Mouse (Mus musculus): ENCODE measurements around the gene Rcc1.

The Rcc1 gene

GRCm38 (mm10) chr4:132353481-132353885 is at the start of gene Rcc1:
Gene Rcc1, minus strand, starts transcription at chr4:132353605.
- DNase-seq (ENCODE audit: low spot score), result peak; percentile 88

GRCm38 (mm10) chr4:132401016-132401415 is 47.6 kb upstream of the Rcc1 start:
- DNase-seq (ENCODE audit: low spot score), result no peak

GRCm38 (mm10) chr4:132398863-132399262 is 45.5 kb upstream of the Rcc1 start:
- no peak for DNase-seq (ENCODE audit: low spot score)

GRCm38 (mm10) chr4:132398045-132398774 is 44.8 kb upstream of the Rcc1 start:
- DNase-seq (ENCODE audit: low spot score), result no peak

GRCm38 (mm10) chr4:132397120-132397519 is 43.7 kb upstream of the Rcc1 start:
- DNase-seq (ENCODE audit: low spot score), result no peak

- DNase-seq (ENCODE audit: low spot score), result no peak
These were observed 42.8 kb upstream of the Rcc1 start for GRCm38 (mm10) chr4:132396251-132396650.

- DNase-seq (ENCODE audit: low spot score), result no peak
These were observed 37.8 kb upstream of the Rcc1 start for GRCm38 (mm10) chr4:132391063-132391740.

GRCm38 (mm10) chr4:132389302-132389701 is 35.9 kb upstream of the Rcc1 start:
- no peak for DNase-seq (ENCODE audit: low spot score)

GRCm38 (mm10) chr4:132387617-132388016 is 34.2 kb upstream of the Rcc1 start:
- DNase-seq (ENCODE audit: low spot score), result no peak

GRCm38 (mm10) chr4:132386846-132387245 is 33.4 kb upstream of the Rcc1 start:
- DNase-seq (ENCODE audit: low spot score), result no peak

GRCm38 (mm10) chr4:132385771-132386410 is 32.5 kb upstream of the Rcc1 start:
- no peak for DNase-seq (ENCODE audit: low spot score)

- no peak for DNase-seq (ENCODE audit: low spot score)
These were observed 30.1 kb upstream of the Rcc1 start for GRCm38 (mm10) chr4:132383455-132383854.

GRCm38 (mm10) chr4:132382296-132382695 is 28.9 kb upstream of the Rcc1 start:
- peak; percentile 16 for DNase-seq (ENCODE audit: low spot score)

- no peak for DNase-seq (ENCODE audit: low spot score)
These were observed 27.7 kb upstream of the Rcc1 start for GRCm38 (mm10) chr4:132380965-132381616.

GRCm38 (mm10) chr4:132373820-132374219 is 20.4 kb upstream of the Rcc1 start:
- DNase-seq (ENCODE audit: low spot score), result no peak

- no peak for DNase-seq (ENCODE audit: low spot score)
These were observed 16.7 kb upstream of the Rcc1 start for GRCm38 (mm10) chr4:132369953-132370750.

GRCm38 (mm10) chr4:132367480-132368201 is 14.2 kb upstream of the Rcc1 start:
- no peak for DNase-seq (ENCODE audit: low spot score)

GRCm38 (mm10) chr4:132365450-132366060 is 12.2 kb upstream of the Rcc1 start:
- DNase-seq (ENCODE audit: low spot score), result no peak

- no peak for DNase-seq (ENCODE audit: low spot score)
These were observed 10.1 kb upstream of the Rcc1 start for GRCm38 (mm10) chr4:132363487-132363886.

GRCm38 (mm10) chr4:132359510-132359909 is 6.1 kb upstream of the Rcc1 start:
- DNase-seq (ENCODE audit: low spot score), result no peak

GRCm38 (mm10) chr4:132356170-132356569 is 2.8 kb upstream of the Rcc1 start:
- no peak for DNase-seq (ENCODE audit: low spot score)

Data from layer of hippocampus, adult 9-10 months (tissue).